Mouse (Mus musculus): ENCODE results near the gene Npas1.

Gene Npas1

GRCm38 (mm10) chr7:16417141-16417771 is 60.3 kb downstream of the Npas1 start:
- DNase-seq (ENCODE audit: low read depth), result no peak

GRCm38 (mm10) chr7:16415426-16415825 is 62.1 kb downstream of the Npas1 start:
- DNase-seq (ENCODE audit: low read depth), result no peak

GRCm38 (mm10) chr7:16412930-16413329 is 64.6 kb downstream of the Npas1 start:
- DNase-seq (ENCODE audit: low read depth), result no peak

- no peak for DNase-seq (ENCODE audit: low read depth)
Measured at GRCm38 (mm10) chr7:16412220-16412896, 65.2 kb downstream of the Npas1 start.

GRCm38 (mm10) chr7:16411100-16411499 is 66.4 kb downstream of the Npas1 start:
- no peak for DNase-seq (ENCODE audit: low read depth)

- no peak for DNase-seq (ENCODE audit: low read depth)
Measured at GRCm38 (mm10) chr7:16406978-16407377, 70.5 kb downstream of the Npas1 start.
